Mouse (Mus musculus) liver, embryonic 15.5 days (tissue): Measurements from ENCODE around the gene Slc2a3. TPM values are rescaled to one million over a fixed set of nuclear protein-coding genes. Genes with fewer than 3 reads are reported as not detected.

Experiments used
- ATAC-seq: fragments of 200-750 bp; cut with Nextera tagmentation; 2 replicates; pipeline ENCODE4 v1.8.0; 2017; ENCODE audit warnings: moderate number of reproducible peaks, mild to moderate bottlenecking, moderate library complexity; ENCODE audit not compliant: insufficient read depth
- H3K27ac ChIP-seq: fragments of 300-500 bp; sonication (generic); replicated peaks from 2 replicates; pipeline ENCODE4 v1.5.1; 2015; ENCODE audit warnings: mild to moderate bottlenecking, inconsistent platforms
- H3K27me3 ChIP-seq: fragments of 300-500 bp; sonication (generic); 2 replicates; pipeline ENCODE4 v1.6.1; 2015; ENCODE audit warnings: mild to moderate bottlenecking, inconsistent platforms
- H3K36me3 ChIP-seq: fragments of 300-500 bp; sonication (generic); replicated peaks from 2 replicates; pipeline ENCODE4 v1.6.1; 2015; ENCODE audit warnings: moderate library complexity, mild to moderate bottlenecking, inconsistent platforms
- H3K4me1 ChIP-seq: fragments of 300-500 bp; sonication (generic); replicated peaks from 2 replicates; pipeline ENCODE4 v1.6.1; 2015; ENCODE audit warnings: inconsistent platforms
- H3K4me2 ChIP-seq: fragments of 300-500 bp; sonication (generic); 2 replicates; pipeline ENCODE4 v1.6.1; 2015; ENCODE audit warnings: moderate library complexity, mild to moderate bottlenecking, inconsistent platforms
- H3K4me3 ChIP-seq: fragments of 300-500 bp; sonication (generic); replicated peaks from 2 replicates; pipeline ENCODE4 v1.5.1; 2015; ENCODE audit warnings: mild to moderate bottlenecking, inconsistent platforms
- H3K9ac ChIP-seq: fragments of 300-500 bp; sonication (generic); 2 replicates; pipeline ENCODE4 v1.6.1; 2015; ENCODE audit warnings: moderate library complexity, mild to moderate bottlenecking, inconsistent platforms
- H3K9me3 ChIP-seq: fragments of 300-500 bp; sonication (generic); replicated peaks from 2 replicates; pipeline ENCODE4 v1.6.1; 2016; ENCODE audit warnings: inconsistent platforms
- WGBS: fragments of 180-500 bp; shearing (Covaris S2); methylation state at CpG from one replicate; pipeline ENCODE4 v1.1.7; 2015; ENCODE audit warnings: mixed read lengths; ENCODE audit not compliant: insufficient replicate concordance; 5-methylcytosine and 5-hydroxymethylcytosine counted together
- polyA plus RNA-seq: library from polyadenylated mRNA; unstranded; fragments of >200 nt; fragmentation: Nextera tagmentation; extraction: Ambion mirVana; gene quantifications from 2 replicates; pipeline ENCODE4 v1.2.1, GENCODE M21; 2015

Slc2a3 gene
- polyA plus RNA-seq, 1 experiment from 2014 or later = 11.8 TPM

GRCm38 (mm10) chr6:122820799-122821650 lies 19.6 kb upstream of the Slc2a3 start:
- Histone ChIP-seq H3K27ac (no peak overlapping the region), H3K4me1 (peaks cover 64% of the 10 kb centered on the region), H3K4me2 (peak overlapping the region; percentile 98), H3K36me3 (no peaks in the 10 kb centered on the region), H3K9ac (peak overlapping the region; percentile 89; the same call in 1 of the 2 replicates), H3K9me3 (no peaks in the 10 kb centered on the region), H3K27me3 (peaks cover 18% of the 10 kb centered on the region), H3K4me3 (peak overlapping the region; percentile 78)
- ATAC-seq = no peak
- WGBS = 45% methylated on average over 15 of the region's 15 CpGs

GRCm38 (mm10) chr6:122820071-122820798 lies 18.8 kb upstream of the Slc2a3 start:
- Histone ChIP-seq H3K4me2 (peak overlapping the region; percentile 98), H3K4me1 (peaks cover 56% of the 10 kb centered on the region)

DNA sequence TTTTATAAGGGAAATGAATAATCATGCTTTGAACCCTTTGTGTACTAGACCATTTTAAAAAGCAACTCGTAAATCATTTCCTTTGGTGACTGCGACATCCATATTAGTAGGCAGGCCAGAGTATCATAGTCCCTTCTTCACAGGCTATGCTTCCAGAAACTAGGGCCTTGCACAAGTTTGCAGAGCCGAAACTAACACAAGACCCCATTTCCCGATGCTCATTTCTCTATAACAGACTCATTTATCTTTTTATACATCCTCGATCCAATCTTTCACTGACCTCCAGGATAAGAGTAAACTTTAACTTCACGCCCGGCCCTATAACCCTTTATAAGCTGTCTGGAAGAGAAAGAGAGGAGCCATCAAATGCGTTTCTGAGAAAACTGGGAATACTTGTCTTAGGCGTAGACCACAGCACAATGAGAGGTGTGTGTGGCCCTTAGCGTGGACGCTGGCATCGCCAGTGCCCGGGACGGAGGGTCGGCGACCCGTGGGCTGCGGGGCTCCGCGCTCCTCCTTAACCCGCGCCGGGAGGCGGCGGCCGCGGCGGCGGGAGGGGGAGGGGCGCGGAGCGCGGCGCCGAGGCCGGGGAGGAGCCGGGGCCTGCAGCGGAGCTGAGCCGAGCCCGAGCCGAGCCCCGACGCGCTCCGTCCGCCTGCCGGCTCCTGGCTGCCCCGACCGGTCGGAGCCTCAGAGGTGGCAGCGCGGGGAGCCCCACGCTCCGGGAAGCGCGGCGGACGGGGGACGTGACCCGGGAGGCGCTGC lies 18.0 kb upstream of the Slc2a3 start, which contains the start of gene Foxj2:
TSS of gene Foxj2 (plus strand) at position 609 of the 765 bp plus-strand sequence.
- Histone ChIP-seq H3K36me3 (no peaks in the 10 kb centered on the region), H3K9ac (peak within 1 kb of the TSS; percentile 89), H3K27me3 (peaks cover 18% of the 10 kb centered on the region), H3K4me2 (peak within 1 kb of the TSS; percentile 98), H3K4me1 (peaks cover 48% of the 10 kb centered on the region), H3K4me3 (peak within 1 kb of the TSS; percentile 78), H3K9me3 (no peaks in the 10 kb centered on the region), H3K27ac (peak within 1 kb of the TSS; percentile 80)
- peak; percentile 90 for ATAC-seq
- 3% methylated on average over 54 of the region's 61 CpGs for WGBS

More at GRCm38 (mm10) chr6:122820071-122820798, 18.8 kb upstream of the Slc2a3 start:
- Histone ChIP-seq H3K36me3 (no peaks in the 10 kb centered on the region), H3K4me3 (peak overlapping the region; percentile 78), H3K27me3 (peaks cover 18% of the 10 kb centered on the region), H3K27ac (peak overlapping the region; percentile 80), H3K9ac (peak overlapping the region; percentile 89), H3K9me3 (no peaks in the 10 kb centered on the region)
- ATAC-seq = peak; percentile 67
- WGBS = 2% methylated on average over 35 of the region's 38 CpGs

DNA sequence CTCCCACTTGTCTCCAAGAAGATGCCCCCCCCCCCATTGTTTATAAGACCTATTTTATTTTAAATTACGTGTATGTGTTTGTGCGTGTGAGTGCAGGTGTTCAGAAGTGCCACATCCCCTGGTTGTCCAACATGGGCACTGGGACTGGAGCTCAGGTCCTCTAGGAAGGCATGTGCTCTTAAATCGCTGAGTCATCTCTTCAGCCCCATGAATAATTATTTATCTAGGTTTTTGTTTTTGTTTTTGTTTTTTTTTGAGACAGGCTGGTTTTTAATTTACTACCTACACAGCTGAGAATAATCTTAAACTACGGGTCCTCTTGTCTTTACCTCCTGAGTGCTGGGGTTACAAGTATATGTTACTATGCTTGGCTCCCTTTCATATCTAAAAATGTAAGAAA lies 12.2 kb upstream of the Slc2a3 start:
- ATAC-seq = no peak
- H3K4me3 ChIP-seq = no peak overlapping the region
- 74% methylated on average over 4 of the region's 4 CpGs for WGBS
- H3K27ac ChIP-seq = no peak overlapping the region
- peaks cover 37% of the 10 kb centered on the region for H3K4me1 ChIP-seq
- no peaks in the 10 kb centered on the region for H3K36me3 ChIP-seq
- no peaks in the 10 kb centered on the region for H3K27me3 ChIP-seq
- H3K9ac ChIP-seq = no peak overlapping the region
- no peak overlapping the region for H3K4me2 ChIP-seq
- H3K9me3 ChIP-seq = no peaks in the 10 kb centered on the region

DNA sequence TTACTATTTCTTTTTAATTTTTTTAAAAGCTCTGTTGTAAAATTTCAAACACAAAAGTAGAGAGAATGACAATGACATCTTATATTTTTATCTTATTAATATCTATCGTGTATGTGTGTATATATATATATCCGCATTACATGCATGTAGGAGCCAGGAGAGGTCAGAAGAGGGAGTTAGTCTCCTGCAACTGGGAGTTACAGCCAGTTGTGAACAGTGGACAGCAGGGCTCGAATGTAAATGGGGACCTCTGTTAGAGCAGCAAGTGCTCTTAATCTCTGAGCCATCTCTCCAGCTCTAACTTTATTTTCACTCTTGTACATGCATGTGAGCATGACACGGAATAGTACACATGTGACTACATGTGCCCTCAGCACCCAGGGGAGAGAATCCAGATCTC lies 11.3 kb upstream of the Slc2a3 start:
- Histone ChIP-seq H3K36me3 (no peaks in the 10 kb centered on the region), H3K9me3 (no peaks in the 10 kb centered on the region), H3K4me3 (no peak overlapping the region), H3K27ac (no peak overlapping the region), H3K9ac (no peak overlapping the region), H3K4me2 (no peak overlapping the region; the same call in 1 of the 2 replicates), H3K27me3 (no peaks in the 10 kb centered on the region), H3K4me1 (peaks cover 32% of the 10 kb centered on the region)
- ATAC-seq = no peak
- WGBS = 85% methylated on average over 4 of the region's 4 CpGs

DNA sequence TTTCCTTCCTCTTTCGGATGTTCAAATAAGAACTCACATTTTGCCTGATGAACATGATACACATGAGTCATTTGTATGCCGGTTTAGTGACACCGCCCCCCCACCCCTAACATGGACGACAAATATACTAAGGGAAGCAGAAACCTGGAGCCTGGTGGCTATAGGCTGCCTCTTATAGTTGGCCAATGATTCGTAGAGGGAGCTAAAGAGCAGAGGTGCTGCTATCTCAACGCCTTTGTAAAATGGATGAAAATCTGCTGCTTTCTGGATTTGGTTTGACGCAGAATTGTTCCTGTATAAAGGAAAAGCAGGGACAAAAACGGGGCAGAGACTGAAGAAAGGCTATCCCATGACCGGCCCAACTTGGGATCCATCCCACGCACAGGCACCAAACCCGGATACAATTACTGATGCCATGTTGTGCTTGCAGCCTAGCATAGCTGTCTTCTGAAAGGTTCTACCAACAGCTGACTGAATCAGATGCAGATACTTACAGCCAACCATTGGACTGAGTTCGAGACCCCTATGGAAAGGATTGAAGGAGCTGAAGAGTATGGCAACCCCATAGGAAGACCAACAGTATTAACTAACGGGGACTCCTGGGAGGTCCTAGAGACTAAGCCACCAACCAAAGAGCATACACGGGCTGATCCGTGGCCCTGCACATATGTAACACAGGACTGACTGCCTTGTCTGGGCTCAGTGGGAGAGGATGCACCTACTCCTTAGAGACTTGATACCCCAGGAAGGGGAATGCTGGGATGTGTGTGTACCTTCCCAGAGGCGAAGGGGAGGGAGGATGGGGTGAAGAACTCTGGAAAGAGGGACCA lies 10.5 kb upstream of the Slc2a3 start:
- peak overlapping the region; percentile 87 for H3K9ac ChIP-seq
- H3K36me3 ChIP-seq = no peaks in the 10 kb centered on the region
- H3K9me3 ChIP-seq = no peaks in the 10 kb centered on the region
- H3K4me2 ChIP-seq = peak overlapping the region; percentile 82
- H3K4me3 ChIP-seq = peak overlapping the region; percentile 77
- WGBS = 31% methylated on average over 16 of the region's 16 CpGs
- H3K4me1 ChIP-seq = peaks cover 32% of the 10 kb centered on the region
- peak; percentile 38 for ATAC-seq
- H3K27ac ChIP-seq = peak overlapping the region; percentile 100
- H3K27me3 ChIP-seq = no peaks in the 10 kb centered on the region

- Histone ChIP-seq H3K4me1 (peaks cover 32% of the 10 kb centered on the region), H3K27me3 (no peaks in the 10 kb centered on the region), H3K4me3 (peak overlapping the region; percentile 77), H3K9ac (peak overlapping the region; percentile 87), H3K27ac (peak overlapping the region; percentile 100), H3K9me3 (no peaks in the 10 kb centered on the region), H3K36me3 (no peaks in the 10 kb centered on the region), H3K4me2 (peak overlapping the region; percentile 82)
- under 1% methylated on average over 38 of the region's 38 CpGs for WGBS
- ATAC-seq = peak; percentile 91
Observed at GRCm38 (mm10) chr6:122811280-122811652, 9.8 kb upstream of the Slc2a3 start.

DNA sequence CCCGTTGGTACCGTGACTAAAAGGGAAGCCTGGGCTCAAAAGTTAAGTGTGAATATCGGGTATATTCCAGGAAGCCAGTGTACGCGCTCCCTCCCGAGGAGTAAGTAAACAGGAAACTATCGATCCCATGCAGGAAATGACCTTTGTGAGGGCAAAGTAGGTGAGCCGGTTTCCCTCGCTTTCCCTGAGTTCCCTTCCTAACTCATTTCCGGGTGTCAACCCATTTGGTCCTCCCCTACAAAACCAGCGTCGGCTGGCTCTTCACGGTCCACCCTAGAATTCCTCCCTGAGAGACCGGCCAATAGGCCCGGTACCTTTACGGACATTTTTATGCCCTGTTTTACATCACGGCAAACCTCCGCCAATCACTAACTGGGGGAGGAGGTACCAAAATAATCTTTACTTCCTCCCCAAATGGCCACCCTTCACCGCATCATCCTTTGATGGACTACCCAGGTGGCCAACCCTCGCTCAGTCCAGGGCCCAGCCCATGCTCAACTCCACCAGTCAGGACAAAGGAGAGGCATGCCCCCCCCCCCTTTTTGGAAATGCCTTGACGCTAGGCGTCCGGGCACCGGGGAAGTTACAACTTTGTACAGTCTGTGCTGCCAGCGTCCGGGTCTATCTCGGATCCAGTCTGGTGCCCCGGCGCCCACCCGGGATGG lies 9.3 kb upstream of the Slc2a3 start:
- H3K36me3 ChIP-seq = no peaks in the 10 kb centered on the region
- H3K9me3 ChIP-seq = no peaks in the 10 kb centered on the region
- peak; percentile 97 for ATAC-seq
- H3K27me3 ChIP-seq = no peaks in the 10 kb centered on the region
- H3K9ac ChIP-seq = peak overlapping the region; percentile 87
- H3K4me3 ChIP-seq = peak overlapping the region; percentile 77
- H3K27ac ChIP-seq = peak overlapping the region; percentile 100
- peak overlapping the region; percentile 82 for H3K4me2 ChIP-seq
- H3K4me1 ChIP-seq = peaks cover 32% of the 10 kb centered on the region
- under 1% methylated on average over 30 of the region's 30 CpGs for WGBS

GRCm38 (mm10) chr6:122810022-122810614 lies 8.7 kb upstream of the Slc2a3 start:
- under 1% methylated on average over 11 of the region's 11 CpGs for WGBS
- H3K4me1 ChIP-seq = peaks cover 32% of the 10 kb centered on the region
- no peaks in the 10 kb centered on the region for H3K36me3 ChIP-seq
- no peaks in the 10 kb centered on the region for H3K9me3 ChIP-seq
- peak overlapping the region; percentile 87 for H3K9ac ChIP-seq
- H3K27me3 ChIP-seq = no peaks in the 10 kb centered on the region
- ATAC-seq = no peak
- H3K27ac ChIP-seq = peak overlapping the region; percentile 100
- H3K4me2 ChIP-seq = peak overlapping the region; percentile 82
- peak overlapping the region; percentile 77 for H3K4me3 ChIP-seq
